Mouse (Mus musculus): Measurements from ENCODE around the gene 5730455P16Rik.

DNA sequence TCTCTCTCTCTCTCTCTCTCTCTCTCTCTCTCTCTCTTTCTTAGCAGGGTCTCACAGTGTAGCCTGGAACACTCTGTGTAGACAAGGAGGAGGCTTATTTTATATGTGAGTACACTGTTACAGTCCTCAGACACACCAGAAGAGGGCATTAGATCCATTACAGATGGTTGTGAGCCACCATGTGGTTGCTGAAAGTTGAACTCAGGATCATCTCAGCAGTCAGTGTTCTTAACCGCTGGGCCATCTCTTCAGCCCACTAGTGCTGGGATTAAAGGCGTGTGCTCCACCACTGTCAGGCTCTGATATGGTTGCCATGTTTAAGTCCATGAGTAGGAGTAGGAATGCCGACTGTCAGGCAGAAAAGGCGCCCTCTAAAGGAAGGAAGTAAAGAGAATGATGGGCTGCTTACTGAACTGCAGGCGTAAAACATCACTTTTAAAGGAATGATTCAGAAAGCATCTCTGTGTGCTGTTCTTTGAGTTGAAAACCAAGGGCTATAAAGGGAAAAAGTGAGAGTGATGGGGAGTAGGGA lies 47.5 kb upstream of the 5730455P16Rik start:
- TF ChIP-seq POLR2A (IDR thresholded peaks at IDR 0.05; ENCODE audit: borderline replicate concordance, extremely low read depth, insufficient read depth, insufficient read length, poor library complexity, severe bottlenecking), result no peak
- TF ChIP-seq CTCF (IDR thresholded peaks at IDR 0.05; ENCODE audit: borderline replicate concordance, extremely low read depth, insufficient read depth, insufficient read length), result no peak

All from brain, embryonic 14.5 days (tissue).